Mouse (Mus musculus) forebrain, embryonic 10.5 days (tissue): Measurements from ENCODE around the gene Stat3. TPM values are rescaled to one million over a fixed set of nuclear protein-coding genes. Genes with fewer than 3 reads are reported as not detected.

ENCODE experiments used
- DNase-seq: peaks from one replicate; pipeline ENCODE4 v3.0.0-alpha.2; 2017; ENCODE audit warnings: low spot score; ENCODE audit errors: extremely low spot score
- H3K27ac ChIP-seq: fragments of 300-500 bp; sonication (generic); 2 replicates; pipeline ENCODE4 v1.5.1; 2016; ENCODE audit warnings: mild to moderate bottlenecking
- H3K27me3 ChIP-seq: fragments of 300-500 bp; sonication (generic); 2 replicates; pipeline ENCODE4 v1.6.1; 2016; ENCODE audit warnings: mild to moderate bottlenecking; ENCODE audit not compliant: poor library complexity, severe bottlenecking
- H3K36me3 ChIP-seq: fragments of 300-500 bp; sonication (generic); replicated peaks from 2 replicates; pipeline ENCODE4 v1.6.1; 2016; ENCODE audit warnings: mild to moderate bottlenecking, moderate library complexity
- H3K4me1 ChIP-seq: fragments of 300-500 bp; sonication (generic); 2 replicates; pipeline ENCODE4 v1.6.1; 2016
- H3K4me3 ChIP-seq: fragments of 300-500 bp; sonication (generic); 2 replicates; pipeline ENCODE4 v1.5.1; 2016; ENCODE audit warnings: mild to moderate bottlenecking, moderate library complexity
- H3K9me3 ChIP-seq: fragments of 300-500 bp; sonication (generic); 2 replicates; pipeline ENCODE4 v1.6.1; 2016; ENCODE audit warnings: mild to moderate bottlenecking, moderate library complexity
- WGBS: fragments of 180-500 bp; shearing (Covaris S2); methylation state at CpG from one replicate; pipeline ENCODE4 v1.1.7; 2016; 5-methylcytosine and 5-hydroxymethylcytosine counted together
- polyA plus RNA-seq: library from polyadenylated mRNA; unstranded; fragments of >200 nt; fragmentation: Nextera tagmentation; extraction: Ambion mirVana; gene quantifications from 2 replicates; pipeline ENCODE4 v1.2.1, GENCODE M21; 2016

Stat3 gene
- polyA plus RNA-seq, 1 experiment from 2014 or later, result 15.6 TPM

- H3K4me3 ChIP-seq, result no peak overlapping the region
- 92% methylated on average over 2 of the region's 2 CpGs for WGBS
- H3K27ac ChIP-seq, result no peak overlapping the region
- H3K27me3 ChIP-seq, result no peaks in the 10 kb centered on the region
- no peaks in the 10 kb centered on the region for H3K9me3 ChIP-seq
- no peak for DNase-seq
- peaks cover 16% of the 10 kb centered on the region for H3K36me3 ChIP-seq
- H3K4me1 ChIP-seq, result no peaks in the 10 kb centered on the region
Measured at GRCm38 (mm10) chr11:100908112-100908511, 31.2 kb downstream of the Stat3 start.

GRCm38 (mm10) chr11:100906885-100907284 is 32.5 kb downstream of the Stat3 start:
- H3K27me3 ChIP-seq, result no peaks in the 10 kb centered on the region
- peaks cover 22% of the 10 kb centered on the region for H3K36me3 ChIP-seq
- H3K4me1 ChIP-seq, result no peaks in the 10 kb centered on the region
- no peak overlapping the region for H3K4me3 ChIP-seq
- DNase-seq, result no peak
- 90% methylated on average over 4 of the region's 4 CpGs for WGBS
- H3K27ac ChIP-seq, result no peak overlapping the region
- H3K9me3 ChIP-seq, result peaks cover 2% of the 10 kb centered on the region

DNA sequence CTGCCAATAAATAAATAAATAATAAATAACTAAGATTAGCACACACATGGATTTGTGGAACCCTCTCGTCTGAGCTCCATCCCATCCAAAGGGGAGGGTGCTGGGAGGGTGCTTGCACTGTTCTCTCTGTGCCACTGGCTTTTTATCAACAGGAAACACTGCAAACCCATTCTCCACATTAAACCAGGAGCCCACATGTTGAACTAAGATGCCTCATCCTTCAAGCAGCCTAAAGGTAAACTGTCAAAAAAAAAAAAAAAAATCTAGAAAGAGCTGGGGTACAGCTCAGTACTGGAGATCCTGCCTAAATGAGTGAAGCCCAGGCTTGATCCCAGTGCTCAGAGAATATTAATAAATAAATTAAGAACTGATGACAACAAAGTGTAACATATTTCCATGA is 33.4 kb downstream of the Stat3 start:
- H3K4me3 ChIP-seq, result no peak overlapping the region
- DNase-seq, result no peak
- 93% methylated on average over 1 of the region's 1 CpGs for WGBS
- no peak overlapping the region for H3K27ac ChIP-seq
- peaks cover 31% of the 10 kb centered on the region for H3K36me3 ChIP-seq
- peaks cover 4% of the 10 kb centered on the region for H3K9me3 ChIP-seq
- H3K4me1 ChIP-seq, result no peaks in the 10 kb centered on the region
- no peaks in the 10 kb centered on the region for H3K27me3 ChIP-seq

DNA sequence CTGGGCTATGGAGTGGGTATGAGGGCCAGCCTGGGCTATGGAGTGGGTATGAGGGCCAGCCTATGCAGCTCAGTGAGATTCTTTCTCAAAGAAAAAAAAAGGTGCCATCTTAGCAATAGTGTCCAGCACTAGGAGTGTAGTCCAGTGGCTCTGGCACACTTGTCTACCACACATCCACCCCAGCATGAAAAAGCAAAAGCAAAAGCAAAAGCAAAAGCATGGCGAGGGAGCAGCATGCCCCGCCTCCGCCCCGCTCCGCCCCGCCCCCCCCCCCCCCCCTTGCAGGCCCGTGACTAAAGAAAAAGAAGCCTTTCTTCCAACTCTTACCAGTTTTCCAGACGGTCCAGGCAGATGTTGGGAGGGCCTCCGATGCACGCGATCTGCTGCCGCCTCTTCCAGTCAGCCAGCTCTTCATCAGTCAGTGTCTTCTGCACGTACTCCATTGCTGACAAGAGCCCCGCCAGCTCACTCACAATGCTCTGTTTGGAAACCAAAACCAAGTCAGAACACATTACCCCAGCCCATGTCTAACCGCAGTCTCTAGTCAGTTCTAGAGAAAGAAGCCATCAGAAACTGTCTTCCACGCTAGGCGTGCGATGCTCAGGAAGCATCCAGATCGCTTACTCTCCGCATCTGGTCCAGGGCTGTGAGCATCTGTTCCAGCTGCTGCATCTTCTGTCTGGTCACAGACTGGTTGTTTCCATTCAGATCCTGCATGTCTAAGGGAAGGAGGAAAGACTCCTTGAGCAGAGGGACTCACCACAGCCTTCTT is 34.6 kb downstream of the Stat3 start:
- WGBS, result 70% methylated on average over 20 of the region's 20 CpGs
- Histone ChIP-seq H3K36me3 (peaks cover 31% of the 10 kb centered on the region), H3K9me3 (peaks cover 4% of the 10 kb centered on the region), H3K4me3 (no peak overlapping the region), H3K4me1 (no peaks in the 10 kb centered on the region), H3K27me3 (no peaks in the 10 kb centered on the region), H3K27ac (no peak overlapping the region)
- DNase-seq, result no peak

DNA sequence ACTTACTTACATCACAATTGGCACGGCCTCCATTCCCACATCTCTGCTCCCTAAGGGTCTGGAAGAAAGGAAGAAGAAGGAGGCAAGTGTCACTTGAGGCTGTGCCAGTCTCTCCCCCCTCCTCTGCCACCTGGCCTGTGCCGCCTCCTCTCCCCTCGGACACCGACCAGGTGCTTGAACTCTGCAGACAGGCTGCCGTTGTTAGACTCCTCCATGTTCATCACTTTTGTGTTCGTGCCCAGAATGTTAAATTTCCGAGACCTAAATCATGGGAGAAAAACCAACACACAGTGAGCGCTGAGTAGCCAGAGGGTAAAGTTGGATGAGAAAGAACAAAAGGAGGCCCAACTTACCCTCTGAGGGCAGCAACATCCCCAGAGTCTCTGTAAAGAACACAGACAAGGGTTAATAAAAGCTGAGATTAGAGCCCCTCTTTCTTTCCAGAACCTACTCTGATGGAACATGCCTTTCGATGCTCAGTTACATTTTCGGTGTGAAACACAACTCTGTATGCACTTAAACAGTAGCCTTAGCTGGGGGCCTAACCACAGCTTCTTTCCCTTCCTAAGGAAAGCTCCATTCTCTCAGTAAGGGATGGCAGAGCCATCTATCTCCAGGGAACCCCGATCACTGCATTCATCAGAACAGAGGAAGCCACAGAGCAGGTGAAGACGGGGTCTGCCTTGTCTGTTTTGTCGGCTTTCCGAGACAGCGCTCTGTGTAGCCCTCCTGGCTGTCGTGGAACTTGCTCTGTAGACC is 40.7 kb downstream of the Stat3 start:
- no peaks in the 10 kb centered on the region for H3K27me3 ChIP-seq
- H3K36me3 ChIP-seq, result peaks cover 19% of the 10 kb centered on the region
- WGBS, result 74% methylated on average over 16 of the region's 16 CpGs
- DNase-seq, result no peak
- H3K27ac ChIP-seq, result peak overlapping the region; percentile 26; the same call in 1 of the 2 replicates
- H3K4me1 ChIP-seq, result peaks cover 17% of the 10 kb centered on the region
- peaks cover 4% of the 10 kb centered on the region for H3K9me3 ChIP-seq
- H3K4me3 ChIP-seq, result no peak overlapping the region

GRCm38 (mm10) chr11:100897294-100898231 is 41.8 kb downstream of the Stat3 start:
- Histone ChIP-seq H3K27me3 (no peaks in the 10 kb centered on the region), H3K27ac (0 out of 2 replicates have a peak overlapping the region, but pooled peaks have one; percentile 26), H3K4me1 (peaks cover 20% of the 10 kb centered on the region), H3K9me3 (peaks cover 4% of the 10 kb centered on the region), H3K36me3 (peaks cover 14% of the 10 kb centered on the region), H3K4me3 (no peak overlapping the region)
- DNase-seq, result no peak
- WGBS, result 80% methylated on average over 7 of the region's 7 CpGs

DNA sequence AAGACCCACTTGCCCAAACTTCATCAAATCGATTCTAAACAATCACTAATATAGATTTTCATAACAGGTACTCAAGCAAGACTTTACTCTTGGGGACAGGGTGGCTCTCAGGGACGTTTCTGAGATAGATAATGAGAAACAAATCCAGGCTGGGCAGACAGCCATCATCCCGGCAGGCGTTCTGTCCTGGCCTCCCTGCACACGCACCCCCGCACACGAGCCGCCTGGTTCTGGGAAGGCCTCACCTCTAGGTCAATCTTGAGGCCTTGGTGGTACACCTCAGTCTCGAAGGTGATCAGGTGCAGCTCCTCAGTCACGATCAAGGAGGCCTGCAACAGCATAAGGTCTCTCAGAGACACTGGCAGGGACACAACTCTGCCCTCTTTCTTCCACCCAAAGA is 43.3 kb downstream of the Stat3 start:
- Histone ChIP-seq H3K36me3 (peaks cover under 1% of the 10 kb centered on the region; the same call in 1 of the 2 replicates), H3K27ac (no peak overlapping the region), H3K4me3 (no peak overlapping the region), H3K4me1 (peaks cover 23% of the 10 kb centered on the region), H3K27me3 (no peaks in the 10 kb centered on the region), H3K9me3 (no peaks in the 10 kb centered on the region)
- WGBS, result 87% methylated on average over 10 of the region's 10 CpGs
- no peak for DNase-seq

DNA sequence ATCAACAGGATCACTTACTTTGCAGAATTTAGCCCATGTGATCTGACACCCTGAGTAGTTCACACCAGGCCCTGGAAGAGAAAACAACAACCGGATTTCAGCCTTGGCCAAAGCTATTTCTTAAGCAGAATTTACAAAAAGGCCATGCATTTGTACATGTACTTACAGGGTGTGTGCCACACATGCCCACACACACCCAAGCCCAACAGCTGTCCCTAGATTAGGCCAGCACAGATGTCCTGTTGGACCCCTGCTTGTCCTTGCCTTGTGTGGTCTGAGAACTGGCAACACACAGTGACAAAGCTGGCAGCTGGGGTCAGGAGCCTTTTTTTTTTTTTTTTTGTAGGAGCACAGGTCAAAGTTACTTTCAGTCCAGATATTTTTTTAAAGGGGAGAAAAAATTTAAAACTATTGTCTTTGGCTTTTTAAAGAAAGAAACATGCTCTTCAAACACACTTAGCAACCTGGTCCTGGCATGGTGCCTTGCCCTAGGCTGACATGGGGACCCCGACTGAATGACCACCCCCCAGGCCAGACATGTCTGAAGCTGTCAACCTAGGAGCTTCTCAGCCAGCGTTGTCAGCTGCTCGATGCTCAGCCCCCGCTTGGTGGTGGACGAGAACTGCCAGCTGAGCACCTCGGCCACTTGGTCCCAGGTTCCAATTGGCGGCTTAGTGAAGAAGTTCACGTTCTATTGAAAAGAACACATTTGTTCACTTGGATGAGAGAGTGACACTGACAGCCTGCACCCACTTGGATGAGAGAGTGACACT is 45.0 kb downstream of the Stat3 start:
- Histone ChIP-seq H3K27me3 (no peaks in the 10 kb centered on the region), H3K4me1 (peaks cover 23% of the 10 kb centered on the region), H3K4me3 (no peak overlapping the region), H3K36me3 (no peaks in the 10 kb centered on the region), H3K27ac (no peak overlapping the region), H3K9me3 (no peaks in the 10 kb centered on the region)
- 77% methylated on average over 9 of the region's 9 CpGs for WGBS
- DNase-seq, result no peak

- no peaks in the 10 kb centered on the region for H3K9me3 ChIP-seq
- H3K4me1 ChIP-seq, result peaks cover 19% of the 10 kb centered on the region
- 8% methylated on average over 9 of the region's 9 CpGs for WGBS
- H3K27ac ChIP-seq, result no peak overlapping the region
- H3K27me3 ChIP-seq, result no peaks in the 10 kb centered on the region
- H3K36me3 ChIP-seq, result no peaks in the 10 kb centered on the region
- peak overlapping the region; percentile 19; the same call in 1 of the 2 replicates for H3K4me3 ChIP-seq
- DNase-seq, result peak; percentile 80
Measured at GRCm38 (mm10) chr11:100893482-100893881, 45.9 kb downstream of the Stat3 start.

DNA sequence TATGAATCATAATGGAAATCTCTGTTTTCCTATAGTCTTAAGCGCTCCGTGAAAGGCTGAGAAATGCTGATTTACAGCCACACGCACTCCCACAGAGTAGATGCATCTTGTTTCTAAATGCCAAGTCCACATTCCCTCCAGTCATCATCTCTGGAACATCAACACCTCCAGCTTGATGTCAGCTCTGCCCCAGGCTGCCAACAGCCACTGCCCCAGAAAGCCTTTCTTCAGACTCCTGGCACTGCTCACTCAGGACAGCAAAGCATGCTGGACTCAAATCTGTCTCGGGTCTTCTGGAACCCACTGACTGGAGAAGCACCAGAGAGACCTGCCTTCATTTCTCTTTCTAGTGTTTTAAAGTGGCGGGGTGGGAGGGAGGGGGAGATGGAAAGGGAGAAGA is 46.9 kb downstream of the Stat3 start:
- WGBS, result 86% methylated on average over 5 of the region's 5 CpGs
- Histone ChIP-seq H3K9me3 (no peaks in the 10 kb centered on the region), H3K4me3 (no peak overlapping the region), H3K27ac (no peak overlapping the region), H3K36me3 (no peaks in the 10 kb centered on the region; the same call in 1 of the 2 replicates), H3K27me3 (no peaks in the 10 kb centered on the region), H3K4me1 (peaks cover 14% of the 10 kb centered on the region)
- DNase-seq, result no peak

GRCm38 (mm10) chr11:100891256-100892123 is 47.9 kb downstream of the Stat3 start:
- Histone ChIP-seq H3K4me1 (peaks cover 16% of the 10 kb centered on the region), H3K27me3 (no peaks in the 10 kb centered on the region), H3K27ac (peak overlapping the region; percentile 62), H3K4me3 (no peak overlapping the region), H3K36me3 (no peaks in the 10 kb centered on the region; the same call in 1 of the 2 replicates), H3K9me3 (no peaks in the 10 kb centered on the region)
- no peak for DNase-seq
- 67% methylated on average over 15 of the region's 15 CpGs for WGBS
